Mouse (Mus musculus) c-Kit-negative CD71-positive TER-119-positive erythroid progenitor cells, embryonic 14.5 days (primary cell): ENCODE measurements at regions not wholly inside any gene's neighbourhood (a gene's known extent, or its start where the extent isn't known, plus 50 kb on each side); places are given as distances from the start of the nearest gene placed in this dataset.

ENCODE experiments used
- DNase-seq: peaks from one replicate; pipeline ENCODE4 v3.0.0-alpha.2; 2013; ENCODE audit warnings: low read depth, low spot score

DNA sequence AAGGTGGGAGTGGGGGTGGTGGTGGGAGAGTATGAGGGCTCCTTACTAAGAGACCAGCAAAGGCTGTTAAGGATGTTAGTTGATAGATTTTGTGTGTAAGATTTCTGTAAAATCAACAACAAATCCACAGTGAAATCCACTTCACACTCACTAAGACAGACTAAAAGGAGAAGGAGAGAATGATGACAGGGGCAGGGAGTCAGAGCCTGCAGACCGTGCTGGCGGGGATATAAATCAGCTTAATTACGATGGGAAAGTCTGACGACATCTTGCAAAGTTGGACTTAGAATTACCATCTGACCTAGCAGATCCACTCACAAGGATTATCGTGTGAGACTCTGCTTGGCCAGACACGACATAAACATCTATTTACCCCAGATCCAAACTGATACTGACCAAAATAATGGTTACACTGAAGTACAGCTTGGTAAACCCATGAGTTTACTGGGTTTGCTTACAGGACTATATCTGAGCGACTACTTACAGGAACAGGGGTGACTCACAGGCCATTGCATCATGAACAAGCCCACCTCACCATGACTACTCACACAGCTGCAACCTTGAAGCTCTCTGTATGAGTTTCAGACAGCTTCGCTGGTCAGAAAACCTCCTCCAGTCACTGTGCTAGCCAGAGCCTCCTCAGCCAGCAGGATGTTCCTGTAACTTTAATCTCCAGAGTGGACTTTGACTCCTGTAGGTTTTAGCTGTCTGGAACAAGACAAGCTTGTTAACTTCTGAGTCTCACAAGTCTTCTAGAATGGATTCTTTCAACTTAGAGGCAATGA lies 50.5 kb upstream of the Ednra start:
- no peak for DNase-seq

DNA sequence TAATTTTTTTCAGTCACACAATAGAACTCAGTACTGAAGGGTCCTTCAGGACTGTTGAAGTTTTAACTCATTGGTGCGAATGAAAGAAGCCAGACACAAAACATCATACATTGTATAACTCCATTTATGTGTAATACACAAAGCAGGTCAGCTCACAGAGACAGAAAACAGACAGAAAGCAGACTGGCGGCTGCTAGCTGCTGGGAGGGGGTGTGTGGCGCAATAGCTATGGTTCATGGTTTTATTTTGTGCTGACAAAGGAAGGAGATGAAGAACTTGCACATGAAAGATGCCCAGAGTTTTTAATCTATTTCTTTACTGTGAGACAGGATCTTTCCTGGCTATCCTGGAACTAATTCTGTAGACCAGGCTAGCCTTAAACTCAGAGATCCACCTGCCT lies 51.3 kb upstream of the Ednra start:
- DNase-seq = no peak

DNA sequence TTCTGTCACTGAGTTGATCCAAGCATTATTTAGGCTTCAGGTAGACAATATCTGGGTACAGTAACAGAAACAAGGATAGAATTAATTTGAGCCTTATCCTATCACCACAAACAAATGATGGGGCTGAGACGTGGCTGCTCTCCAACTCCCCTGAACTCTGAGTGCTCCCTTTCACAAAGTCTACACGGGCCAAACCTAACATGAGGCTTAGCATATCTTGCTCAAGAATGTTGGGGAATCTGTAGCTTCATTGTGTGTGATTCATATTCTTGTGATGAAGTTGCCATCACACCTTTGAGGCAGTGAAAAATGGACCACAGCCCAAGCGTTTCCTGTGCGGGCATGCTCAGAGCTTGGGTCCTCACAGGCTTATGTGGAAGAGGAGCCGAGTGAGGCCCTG lies 53.3 kb upstream of the Ednra start:
- DNase-seq = no peak

DNA sequence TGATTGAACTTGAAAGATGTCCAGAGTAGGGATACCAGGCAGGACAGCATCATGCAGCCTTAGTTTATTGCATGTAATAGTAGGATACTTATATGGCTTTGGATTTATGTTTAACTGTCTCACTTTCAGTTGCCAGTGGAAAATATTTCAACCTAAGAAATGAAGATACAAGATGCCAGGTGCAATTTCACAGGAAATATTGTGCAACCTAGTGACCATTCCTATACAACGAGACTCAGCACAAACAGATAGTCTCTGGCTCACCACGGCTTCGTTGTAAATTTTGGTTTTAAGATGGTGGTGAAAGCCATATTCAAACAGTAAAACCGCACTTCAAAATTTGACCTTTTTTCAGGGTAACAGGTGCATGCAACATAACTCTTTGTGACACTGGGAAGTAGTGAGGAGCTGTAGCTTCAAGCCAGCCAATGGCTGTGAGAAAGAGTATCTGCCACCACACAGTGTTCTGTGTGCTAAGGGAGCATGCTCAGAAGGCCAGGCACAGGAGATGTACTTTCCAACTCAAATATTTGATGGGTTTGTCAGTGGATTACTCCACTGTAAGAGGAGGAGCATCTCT lies 61.5 kb upstream of the Ednra start:
- DNase-seq = no peak

DNA sequence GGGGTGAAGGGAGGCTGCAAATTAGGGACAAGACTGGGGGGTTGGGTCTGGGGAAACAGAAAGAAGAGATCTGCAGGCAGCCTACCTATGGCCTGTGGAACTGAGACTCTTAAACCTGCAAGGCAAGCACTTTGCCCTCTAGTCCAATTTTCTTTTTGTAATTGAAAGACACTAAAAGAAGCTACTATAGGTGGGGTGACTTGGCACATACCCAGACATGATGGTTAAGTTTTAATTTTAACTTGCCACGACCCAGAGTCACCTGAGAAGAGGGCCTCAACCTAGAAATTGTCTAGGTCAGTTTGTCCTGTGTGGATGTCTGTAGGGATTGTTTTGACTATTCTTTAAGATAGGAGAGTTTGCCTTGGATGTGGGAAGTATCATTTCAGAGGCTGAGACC lies 70.6 kb upstream of the Ednra start:
- no peak for DNase-seq

DNA sequence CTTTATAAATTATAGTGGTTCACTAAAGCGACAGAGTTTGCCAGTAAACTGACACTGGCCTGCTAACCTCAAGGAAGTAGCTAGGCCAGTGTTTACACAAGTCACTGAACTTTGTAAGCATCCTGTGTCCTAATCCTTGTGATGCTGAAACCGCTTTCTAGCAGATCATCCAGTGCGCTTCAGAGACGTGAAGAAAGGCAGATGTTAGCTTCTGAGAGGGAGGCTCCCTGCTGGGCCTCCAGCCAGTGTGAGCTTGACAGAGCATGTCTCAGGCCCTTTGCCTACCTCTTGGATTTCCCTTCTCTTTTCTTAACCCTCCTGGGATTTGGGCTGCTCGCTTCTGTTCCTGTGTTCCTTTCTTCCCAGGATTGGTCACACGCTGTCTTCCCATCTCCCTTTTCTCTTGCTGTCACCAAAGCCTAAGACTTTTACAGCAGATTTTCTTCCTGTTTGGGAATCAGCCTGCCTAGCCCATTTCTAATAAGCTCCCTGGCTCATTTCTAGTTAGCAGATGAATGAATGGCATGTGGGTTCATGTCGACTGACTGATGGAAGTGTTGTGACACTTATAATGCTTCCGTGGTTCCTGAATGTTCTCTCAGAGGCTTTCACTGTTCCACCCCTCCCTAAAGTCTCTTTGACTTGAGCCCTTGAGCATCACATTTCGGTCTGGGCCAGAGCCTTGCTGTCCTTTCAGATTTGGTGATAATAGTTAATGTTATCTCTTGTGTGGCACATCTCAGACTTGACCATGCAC lies 79.1 kb upstream of the Ednra start:
- DNase-seq = no peak

DNA sequence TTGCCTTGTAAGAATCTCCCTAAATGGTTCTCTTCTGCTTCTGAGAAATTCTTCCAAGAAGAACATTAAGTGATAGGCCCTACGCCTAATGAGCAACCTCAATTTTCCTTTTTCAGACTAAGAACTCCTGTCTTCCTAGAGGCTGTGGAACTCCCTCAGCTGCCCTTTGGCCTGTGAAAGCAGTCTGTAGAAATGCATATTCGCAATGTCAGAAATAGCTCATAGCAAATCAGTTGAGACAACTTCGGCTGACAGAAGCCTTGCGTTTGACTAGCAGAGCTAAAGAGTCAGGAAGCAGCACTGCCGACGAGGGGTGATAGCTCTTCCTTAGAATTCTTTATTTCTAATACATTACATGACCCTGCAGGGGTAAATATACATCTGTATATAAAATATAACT lies 80.3 kb upstream of the Ednra start:
- DNase-seq = no peak

DNA sequence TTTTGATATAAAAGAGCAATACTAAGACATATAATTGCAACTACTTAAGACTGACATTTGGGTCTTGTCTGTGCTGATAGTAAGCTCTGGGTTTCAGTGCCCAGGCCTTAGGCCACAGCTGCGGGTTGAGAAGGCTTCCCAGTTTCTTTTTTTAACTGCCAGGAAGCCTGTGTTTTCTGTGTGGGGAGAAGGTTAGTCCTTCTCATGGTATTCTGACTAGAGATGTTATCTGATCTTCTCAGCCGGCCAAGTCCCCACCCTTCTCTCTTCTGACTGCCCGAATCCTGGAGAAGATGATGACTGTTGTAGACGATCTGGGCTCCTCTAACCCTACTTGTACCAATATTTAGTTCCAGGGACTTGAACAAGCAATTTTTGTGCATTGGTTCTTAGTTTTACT lies 80.7 kb upstream of the Ednra start:
- DNase-seq = no peak

DNA sequence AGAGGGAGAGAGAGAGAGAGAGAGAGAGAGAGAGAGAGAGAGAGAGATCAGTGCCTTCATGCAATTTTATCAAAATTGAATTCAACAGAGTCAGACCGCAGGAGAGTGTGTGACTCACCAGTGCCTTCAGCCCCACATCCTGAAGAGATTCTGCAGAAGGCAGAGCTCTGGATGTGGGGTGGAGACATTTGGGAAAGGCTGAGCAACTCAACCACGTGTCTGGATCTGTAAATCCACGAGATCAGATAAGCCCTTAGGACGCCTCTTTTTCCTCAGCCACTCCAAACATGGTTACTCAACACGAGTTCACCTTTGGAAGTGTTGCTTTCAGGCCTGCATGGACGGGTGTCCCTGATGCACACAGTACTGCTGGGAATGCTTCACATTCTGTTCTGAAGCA lies 81.4 kb upstream of the Ednra start:
- DNase-seq = no peak

DNA sequence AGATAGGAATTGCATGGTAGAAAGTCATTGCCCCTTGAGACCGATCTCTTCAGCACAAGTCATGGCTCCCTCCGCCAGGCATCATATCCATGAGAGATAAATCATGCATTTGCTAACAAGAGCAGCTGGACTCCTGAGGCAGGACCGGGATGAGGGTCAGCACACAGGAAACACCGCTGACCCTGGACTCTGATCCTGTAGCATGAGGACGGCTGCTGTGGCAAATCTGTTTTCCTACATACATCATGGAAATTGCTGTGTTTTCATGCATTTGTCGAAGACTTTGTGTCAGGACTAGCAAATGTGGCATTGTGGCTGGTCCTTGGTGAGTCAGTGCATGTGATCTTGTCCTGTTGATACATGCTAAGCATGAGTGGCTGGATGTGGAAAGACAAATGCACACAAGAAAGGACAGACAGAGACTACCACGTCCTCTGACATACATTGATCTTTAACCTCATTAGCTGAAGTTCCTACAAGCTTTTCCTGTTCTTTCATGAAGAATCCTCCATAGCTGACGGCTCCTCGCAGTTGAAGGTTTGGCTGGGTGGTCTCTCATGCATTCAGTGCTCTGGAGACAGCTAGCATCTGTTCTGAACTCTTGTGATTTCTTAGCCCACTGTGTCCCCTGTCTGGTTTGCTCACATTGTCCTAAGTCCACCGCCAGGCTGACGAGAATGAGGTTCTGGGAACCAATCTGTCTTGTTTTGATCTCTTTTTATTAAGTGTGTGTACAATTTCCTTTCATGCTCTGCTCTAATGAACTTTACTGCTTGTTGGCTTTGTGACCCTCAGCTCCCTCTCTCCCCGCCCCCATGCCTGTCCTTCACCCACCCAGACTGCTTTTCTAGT lies 90.8 kb upstream of the Ednra start:
- no peak for DNase-seq

DNA sequence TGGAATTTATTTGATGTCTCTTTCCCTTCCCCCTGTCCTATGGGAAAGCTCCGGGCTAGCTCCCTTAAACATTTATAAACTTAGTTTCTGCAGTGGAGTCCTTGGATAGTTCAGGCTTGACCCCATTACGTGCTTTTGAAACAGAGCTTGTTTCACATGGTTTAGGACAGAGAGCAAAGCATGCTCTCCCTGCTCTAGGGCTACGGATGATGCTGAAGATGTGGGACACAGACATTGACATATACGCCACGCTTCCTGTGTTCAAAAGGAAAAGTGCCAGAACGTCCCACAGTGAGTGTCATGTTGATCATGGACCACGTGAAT lies 91.3 kb upstream of the Ednra start:
- no peak for DNase-seq

DNA sequence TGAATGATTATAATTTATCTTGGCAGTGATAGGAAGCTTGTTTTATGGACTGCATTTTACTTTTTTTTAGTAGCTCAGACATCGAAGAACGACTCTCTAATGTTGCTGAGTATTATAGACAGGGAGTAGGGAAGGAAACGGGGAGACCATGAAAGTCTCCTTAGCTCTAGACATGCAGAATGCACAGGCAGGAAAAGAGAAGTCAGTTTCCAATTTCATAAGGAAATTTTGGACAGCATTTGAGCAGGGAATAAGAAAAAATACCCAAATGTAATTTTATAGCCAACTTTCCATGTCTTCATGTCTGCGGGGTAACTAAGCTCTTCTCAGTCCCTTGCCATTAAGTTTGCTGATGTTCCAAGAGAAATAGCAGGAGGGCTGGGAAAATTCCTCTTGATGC lies 92.0 kb upstream of the Ednra start:
- DNase-seq = no peak

DNA sequence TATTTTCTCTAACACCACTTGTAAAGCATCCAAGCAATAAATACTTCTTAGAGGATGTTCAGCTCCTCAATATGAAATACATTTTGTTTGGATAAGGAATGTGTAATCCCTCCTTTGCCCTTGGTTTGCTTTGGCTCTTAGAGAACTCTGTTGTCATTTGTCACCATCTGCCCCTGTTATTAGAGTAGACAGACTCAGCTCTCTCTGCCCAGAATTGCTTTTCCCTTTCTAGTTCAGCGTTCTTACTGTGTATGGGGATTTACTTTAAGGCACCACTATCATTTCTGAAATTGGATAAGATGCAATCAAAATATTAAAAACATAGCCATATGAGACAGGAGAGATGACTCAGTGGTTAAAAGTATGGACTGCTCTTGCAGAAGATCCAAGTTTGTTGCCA lies 101.5 kb upstream of the Ednra start:
- DNase-seq = no peak

DNA sequence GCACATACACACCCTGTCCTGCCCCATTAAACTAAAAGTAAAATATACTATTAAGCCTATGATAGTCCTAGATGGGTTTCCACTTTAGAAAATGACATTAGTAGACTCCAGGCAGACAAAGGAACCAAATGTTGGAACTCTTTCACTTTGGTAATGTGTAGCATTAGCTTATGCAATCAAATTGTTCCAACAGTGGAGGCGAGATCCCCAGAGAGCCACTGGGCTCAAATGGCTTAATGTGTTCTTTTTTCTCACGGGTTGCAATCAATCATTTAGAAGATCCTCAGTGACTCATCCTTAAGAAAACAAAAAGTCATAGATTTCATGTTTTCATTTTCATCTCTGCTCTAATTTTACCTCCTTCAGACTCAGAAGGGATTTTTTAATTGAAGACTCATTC lies 102.0 kb upstream of the Ednra start:
- no peak for DNase-seq

DNA sequence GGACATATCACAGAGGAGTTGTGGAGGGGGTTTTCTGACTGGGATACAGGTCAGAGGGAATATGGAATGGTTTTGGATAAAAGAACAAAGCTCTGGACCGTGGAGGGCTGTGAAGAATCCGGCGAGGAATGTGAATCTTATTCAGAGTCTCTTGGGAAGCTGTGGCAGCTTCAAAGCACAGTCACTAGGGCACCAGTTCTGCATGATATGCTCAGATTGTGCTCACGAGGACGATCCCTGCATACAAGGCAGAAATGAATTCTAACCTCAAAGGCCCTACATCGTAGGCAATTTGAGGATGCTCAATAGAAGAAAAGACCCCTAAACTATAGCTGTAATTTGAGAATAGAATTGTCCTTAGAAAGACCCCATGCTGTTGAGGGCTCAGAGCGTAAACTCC lies 103.8 kb upstream of the Ednra start:
- DNase-seq = no peak

DNA sequence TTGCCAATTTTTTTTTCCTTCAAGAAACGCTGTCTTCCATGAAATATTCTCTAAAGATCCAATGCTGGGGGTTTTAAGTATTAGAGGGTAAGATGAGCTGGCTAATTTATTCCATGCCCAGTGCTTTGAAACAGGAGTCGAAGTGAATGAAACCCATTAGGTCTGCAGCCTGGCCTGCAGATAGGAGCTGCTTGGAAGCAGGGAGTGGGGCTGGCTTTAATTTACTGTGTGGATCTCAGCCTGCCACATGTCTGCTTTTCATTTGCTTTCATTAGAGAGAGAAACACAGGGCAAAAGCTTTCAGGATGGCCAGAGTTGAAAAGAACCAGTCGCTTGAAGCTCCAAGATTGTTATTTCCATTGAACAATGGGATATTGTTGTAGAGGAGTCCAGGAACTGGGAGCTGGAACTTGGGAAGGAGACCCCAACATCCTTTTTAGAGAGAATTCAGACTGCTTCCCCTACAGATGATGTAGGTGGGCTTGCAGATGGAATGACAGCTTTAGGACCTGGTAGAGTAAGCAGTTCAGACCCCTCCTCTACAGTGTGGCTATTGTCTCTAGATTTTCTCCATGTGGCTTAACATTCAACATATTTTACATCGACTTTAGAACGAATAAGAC lies 105.0 kb upstream of the Ednra start:
- DNase-seq = no peak

DNA sequence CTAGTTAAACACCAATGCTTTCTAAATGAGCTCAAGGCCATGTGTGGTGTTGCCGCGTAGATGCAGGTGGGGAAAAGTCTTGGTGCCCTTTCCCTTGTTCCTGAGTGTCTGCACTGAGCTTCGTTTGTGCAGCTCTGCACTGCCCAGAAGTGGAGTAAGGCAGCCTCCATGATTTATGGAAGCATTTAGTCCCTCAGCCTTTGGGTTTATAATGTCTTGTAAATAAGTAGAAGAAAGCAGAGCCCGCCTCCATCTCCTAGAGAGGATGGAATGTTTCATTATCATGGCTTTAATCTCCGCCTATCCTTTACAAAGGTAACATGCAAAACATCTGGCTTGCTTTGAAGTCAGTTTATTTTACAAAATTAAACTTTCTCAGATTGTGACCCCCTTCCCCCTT lies 105.5 kb upstream of the Ednra start:
- DNase-seq = no peak

DNA sequence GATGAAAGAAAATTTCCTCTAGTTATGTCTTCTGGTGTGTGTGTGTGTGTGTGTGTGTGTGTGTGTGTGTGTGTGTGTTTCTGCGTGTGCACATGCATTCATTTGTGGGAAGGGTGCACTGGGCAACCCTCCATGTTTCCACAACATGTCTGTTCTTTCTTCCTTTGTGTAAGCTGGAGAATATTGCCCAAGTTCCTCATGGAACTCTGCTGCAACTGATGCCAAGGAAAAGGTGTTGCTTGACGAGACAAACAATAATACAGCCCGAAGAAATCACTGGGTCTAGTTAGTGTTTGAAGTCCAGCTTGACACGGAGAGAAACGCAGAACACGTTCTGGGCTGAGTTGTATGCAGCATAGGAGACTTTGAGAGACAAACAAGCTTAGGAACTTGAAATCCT lies 110.0 kb upstream of the Ednra start:
- DNase-seq = no peak

DNA sequence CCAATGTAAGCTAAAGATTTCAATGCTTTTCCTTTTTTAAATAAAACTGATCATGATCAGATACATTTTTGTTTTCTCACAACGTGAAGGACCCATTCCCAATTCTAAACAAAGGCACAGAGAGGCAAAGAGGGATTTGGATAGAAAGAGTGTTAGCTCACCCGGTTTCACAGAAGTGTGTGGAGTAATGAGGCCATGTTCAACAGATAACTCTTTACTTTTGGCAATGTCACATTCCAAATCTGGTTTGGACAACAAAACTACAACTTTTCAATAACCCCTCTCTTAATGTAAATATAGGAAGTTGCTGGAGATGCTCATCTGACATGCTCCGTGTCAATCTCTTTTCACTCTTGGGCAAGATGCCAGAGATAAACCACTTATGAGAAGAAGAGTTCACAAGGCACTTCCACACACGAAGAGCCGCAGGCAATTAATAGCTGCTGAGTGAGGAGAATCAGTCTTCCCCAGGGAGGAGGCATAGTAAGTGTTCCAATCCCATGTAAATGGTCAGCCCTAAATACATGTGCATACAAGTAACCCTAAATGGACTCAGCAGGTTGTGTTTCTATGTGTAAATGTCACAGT lies 112.7 kb upstream of the Ednra start:
- DNase-seq = no peak

DNA sequence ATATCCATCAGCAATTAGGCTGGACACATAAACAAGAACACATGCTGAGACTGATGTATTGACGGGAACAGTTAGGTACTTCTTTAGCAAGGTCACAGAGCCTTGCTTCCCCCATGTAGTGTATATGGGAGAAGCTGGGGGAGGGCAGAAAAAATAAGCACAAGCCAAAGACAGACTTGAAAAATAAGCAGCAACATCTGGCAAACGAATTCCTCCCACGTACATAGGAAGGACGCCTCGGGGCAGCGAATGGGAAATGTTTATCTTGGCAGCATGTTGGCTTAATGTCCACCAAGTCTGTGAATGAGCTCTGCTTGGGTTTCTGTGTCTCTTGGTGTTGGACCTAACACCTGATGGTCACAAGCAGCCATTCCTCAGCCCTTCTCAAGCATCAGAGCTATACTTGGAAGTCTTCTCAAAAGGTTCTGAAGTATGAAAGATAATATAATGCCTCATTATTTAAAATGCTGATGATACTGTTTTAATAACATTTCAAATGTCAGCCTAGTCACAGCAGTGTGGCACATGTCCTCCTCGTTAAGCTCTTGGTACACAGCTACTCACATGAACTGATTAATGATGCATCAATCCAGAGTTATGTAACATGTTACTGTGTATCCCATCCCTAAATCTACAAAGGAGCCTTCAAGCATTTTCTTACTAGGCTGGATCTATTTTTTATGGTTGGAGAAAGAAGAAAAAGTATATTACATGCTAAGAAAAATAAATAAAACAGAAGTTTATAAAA lies 118.3 kb upstream of the Ednra start:
- DNase-seq = no peak

DNA sequence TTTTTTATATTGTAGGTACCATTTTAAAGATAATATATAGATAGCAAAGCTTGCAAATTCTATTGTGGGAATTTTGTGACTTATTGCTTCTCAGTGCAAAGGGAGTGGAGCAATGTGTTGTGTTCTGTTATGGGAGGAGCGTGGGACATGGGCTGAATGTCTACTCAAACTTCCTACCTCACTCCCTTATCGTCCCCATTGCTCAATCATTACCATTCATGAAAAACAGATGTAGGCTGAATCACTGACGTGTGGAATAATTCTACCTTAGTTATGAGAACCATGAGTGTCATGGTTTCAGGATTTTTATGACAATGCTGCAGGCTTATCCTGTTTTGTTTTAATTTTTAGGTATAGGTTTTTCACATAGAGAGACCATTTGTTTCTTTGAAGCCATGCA lies 119.0 kb upstream of the Ednra start:
- DNase-seq = no peak
